Mouse (Mus musculus) retina, embryonic 14.5 days (tissue): ENCODE measurements at regions not wholly inside any gene's neighbourhood (a gene's known extent, or its start where the extent isn't known, plus 50 kb on each side); places are given as distances from the start of the nearest gene placed in this dataset.

Source experiments
- DNase-seq: peaks from one replicate; pipeline ENCODE4 v3.0.0-alpha.2; 2015; ENCODE audit warnings: low spot score

GRCm38 (mm10) chr4:62889708-62890107 lies 75.7 kb upstream of the Zfp618 start:
- DNase-seq = peak; percentile 80

GRCm38 (mm10) chr4:62890588-62891580 lies 74.5 kb upstream of the Zfp618 start:
- no peak for DNase-seq

GRCm38 (mm10) chr4:62912891-62913290 lies 52.5 kb upstream of the Zfp618 start:
- no peak for DNase-seq
